Mouse (Mus musculus): ENCODE measurements around the gene Fndc5.
A peak's percentile ranks its signal among the peaks of the same experiment; 100 is the strongest.

Fndc5 gene

GRCm38 (mm10) chr4:129124652-129125146 is 12.1 kb upstream of the Fndc5 start:
- DNase-seq: no peak

- DNase-seq: no peak
These were observed 10.9 kb upstream of the Fndc5 start for GRCm38 (mm10) chr4:129125736-129126451.

GRCm38 (mm10) chr4:129128582-129129338 is 8.0 kb upstream of the Fndc5 start:
- no peak for DNase-seq

- DNase-seq: no peak
These were observed 7.4 kb upstream of the Fndc5 start for GRCm38 (mm10) chr4:129129387-129129786.

GRCm38 (mm10) chr4:129130149-129130548 is 6.7 kb upstream of the Fndc5 start:
- DNase-seq: peak; percentile 72 to 74

- peak; percentile 40 to 49 for DNase-seq
These were observed 6.0 kb upstream of the Fndc5 start for GRCm38 (mm10) chr4:129130755-129131303.

GRCm38 (mm10) chr4:129134799-129135585 is 1.8 kb upstream of the Fndc5 start:
- peak; percentile 77 to 79 for DNase-seq

GRCm38 (mm10) chr4:129135637-129136036 is 1.2 kb upstream of the Fndc5 start:
- DNase-seq: no peak

GRCm38 (mm10) chr4:129136189-129136578 is 615 bp upstream of the Fndc5 start:
- peak in 1 of 2 experiments; percentile 6 for DNase-seq

- no peak for DNase-seq
These were observed 858 bp downstream of the Fndc5 start for GRCm38 (mm10) chr4:129137392-129138321.

- DNase-seq: no peak
These were observed 2.8 kb downstream of the Fndc5 start for GRCm38 (mm10) chr4:129139642-129140041.

- DNase-seq: no peak
These were observed 4.0 kb downstream of the Fndc5 start for GRCm38 (mm10) chr4:129140808-129141207.

- no peak for DNase-seq
These were observed 5.0 kb downstream of the Fndc5 start for GRCm38 (mm10) chr4:129141560-129142438.

- DNase-seq: no peak
These were observed 5.7 kb downstream of the Fndc5 start for GRCm38 (mm10) chr4:129142439-129143045.

GRCm38 (mm10) chr4:129143509-129143908 is 6.7 kb downstream of the Fndc5 start:
- DNase-seq: no peak

GRCm38 (mm10) chr4:129144401-129145367 is 7.9 kb downstream of the Fndc5 start:
- no peak for DNase-seq

- no peak for DNase-seq
These were observed 8.6 kb downstream of the Fndc5 start for GRCm38 (mm10) chr4:129145411-129145810.

- DNase-seq: no peak
These were observed 9.1 kb downstream of the Fndc5 start for GRCm38 (mm10) chr4:129145943-129146342.

GRCm38 (mm10) chr4:129146392-129146791 is 9.6 kb downstream of the Fndc5 start:
- DNase-seq: no peak
